Mouse (Mus musculus) spleen, adult 2 months (tissue): Measurements from ENCODE around the gene Dnajc21.

ENCODE experiments used
- CTCF ChIP-seq: fragments of 200-500 bp; IDR thresholded peaks from 2 replicates; pipeline ENCODE4 v1.5.1; 2011; ENCODE audit warnings: mild to moderate bottlenecking, inconsistent platforms; ENCODE audit not compliant: insufficient read depth, insufficient read length, insufficient replicate concordance; ENCODE audit errors: extremely low read depth
- POLR2A ChIP-seq: fragments of 200-500 bp; IDR thresholded peaks from 2 replicates; pipeline ENCODE4 v1.6.1; 2011; ENCODE audit warnings: low read depth, low read length, inconsistent platforms

- TF ChIP-seq CTCF = no peak
- no peak for TF ChIP-seq POLR2A
Observed at GRCm38 (mm10) chr15:10409842-10410241, 60.5 kb downstream of the Dnajc21 start.
